Mouse (Mus musculus) adrenal gland, adult (tissue): ENCODE data around the gene Gm11084.

Source experiments
- DNase-seq, 2 experiments: peaks; one replicate each; pipeline ENCODE4 v3.0.0; 2022 to 2023; ENCODE audit warnings: low spot score in 1 of 2; ENCODE audit not compliant: inconsistent age in 2 of 2

Gene Gm11084

DNA sequence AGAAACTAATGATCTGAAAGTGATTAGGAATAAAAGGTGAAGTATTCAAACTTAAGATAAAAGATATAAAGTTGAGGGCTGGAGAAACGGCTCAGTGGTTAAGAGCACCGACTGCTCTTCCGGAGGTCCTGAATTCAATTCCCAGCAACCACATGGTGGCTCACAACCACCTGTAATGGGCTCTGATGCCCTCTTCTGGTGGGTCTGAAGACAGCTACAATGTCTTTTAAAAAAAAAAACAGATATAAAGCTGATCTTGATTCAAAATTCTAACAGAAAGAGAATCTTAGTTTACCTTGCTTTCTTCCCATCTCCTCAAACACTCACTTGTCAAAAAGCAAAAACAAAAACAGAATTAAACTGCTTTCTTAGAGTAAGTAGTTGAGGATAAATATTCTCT is 30.1 kb downstream of the Gm11084 start:
- DNase-seq, result no peak

DNA sequence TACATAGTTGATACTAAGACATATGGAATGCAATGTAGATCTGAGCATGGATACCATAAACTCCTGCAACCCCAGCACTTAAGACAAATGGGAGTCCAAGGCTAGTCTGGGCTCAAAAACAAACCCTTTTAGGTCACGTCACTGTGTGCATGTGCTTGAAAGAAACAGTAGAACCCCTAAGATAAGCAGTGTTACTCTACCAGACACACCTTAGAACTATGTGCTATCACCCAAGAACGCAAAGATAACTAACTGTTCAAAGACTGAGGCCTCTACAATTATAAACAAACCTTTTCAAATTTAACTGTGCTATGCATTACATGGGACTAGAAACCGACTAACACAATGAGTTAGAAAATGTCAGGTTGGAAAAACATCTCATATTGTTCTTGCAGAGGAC is 33.5 kb downstream of the Gm11084 start:
- DNase-seq, result no peak

DNA sequence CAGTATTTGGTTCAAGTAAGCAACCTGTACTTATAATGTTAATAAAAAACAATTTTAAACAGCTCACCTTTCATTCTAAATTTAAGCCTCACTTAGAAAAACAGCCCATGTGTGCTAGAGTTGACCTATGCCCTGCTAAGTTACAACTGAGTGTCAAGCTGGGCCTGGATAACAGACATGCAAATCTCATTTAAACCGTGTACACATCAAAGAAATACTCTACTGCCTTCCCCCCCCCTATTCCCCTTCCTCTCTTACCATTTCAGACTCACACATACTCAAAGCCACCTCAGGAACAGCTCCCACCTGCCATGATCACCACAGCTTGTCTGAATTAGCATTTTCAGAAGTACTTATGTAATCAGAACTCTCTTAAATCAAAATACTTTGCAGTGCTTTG is 50.6 kb downstream of the Gm11084 start:
- no peak for DNase-seq

DNA sequence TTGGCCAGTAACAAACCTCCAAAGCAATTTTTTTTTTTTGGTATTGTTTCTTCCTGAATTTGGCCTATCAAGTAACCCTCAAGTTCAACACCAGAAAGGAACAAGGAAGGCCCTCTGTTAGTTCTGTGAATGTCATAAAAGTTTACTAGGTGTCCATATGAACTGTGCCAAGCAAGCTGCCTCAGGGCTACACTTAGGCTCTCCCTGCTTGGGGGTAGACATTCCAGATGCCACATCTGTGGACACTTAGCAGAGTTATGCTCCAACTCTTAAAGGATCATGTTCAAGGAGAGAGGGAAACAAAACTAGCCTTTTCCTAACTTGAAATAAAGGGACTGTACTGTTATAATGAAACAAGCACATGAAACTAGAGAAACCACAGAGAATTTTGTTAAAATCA is 54.3 kb downstream of the Gm11084 start:
- no peak for DNase-seq

- no peak for DNase-seq
Observed at GRCm38 (mm10) chr2:72924981-72925380, 61.5 kb downstream of the Gm11084 start.
